Mouse (Mus musculus): ENCODE measurements at regions not wholly inside any gene's neighbourhood (a gene's known extent, or its start where the extent isn't known, plus 50 kb on each side); places are given as distances from the start of the nearest gene placed in this dataset.
A peak's percentile ranks its signal among the peaks of the same experiment; 100 is the strongest.

- DNase-seq: peak; percentile 35 to 63
- no peak for TF ChIP-seq POLR2A (IDR thresholded peaks at IDR 0.05; ENCODE audit: borderline replicate concordance, insufficient read depth, low read length)
- no peak for TF ChIP-seq CTCF (IDR thresholded peaks at IDR 0.05; ENCODE audit: borderline replicate concordance, insufficient read depth, low read depth, low read length)
- Histone ChIP-seq H3K4me3 (replicated peaks; ENCODE audit: insufficient read depth, low read depth, low read length) (no peak overlapping the region), H3K4me1 (ENCODE audit: control insufficient read depth, insufficient read depth, low read length) (peaks cover 43% of the 10 kb centered on the region), H3K27ac (ENCODE audit: insufficient read depth, low read length) (no peak overlapping the region), H3K27me3 (ENCODE audit: control insufficient read depth, insufficient read depth, low read length) (no peaks in the 10 kb centered on the region)
- 30% methylated on average over 14 of the region's 14 CpGs for WGBS
Measured at GRCm38 (mm10) chr13:54884709-54885460, 64.3 kb upstream of the Unc5a start.

- no peak overlapping the region for H3K4me3 ChIP-seq (replicated peaks; ENCODE audit: insufficient read depth, low read depth, low read length)
- 50% methylated on average over 18 of the region's 18 CpGs for WGBS
Measured at GRCm38 (mm10) chr13:54887366-54887921, 61.8 kb upstream of the Unc5a start.

DNA sequence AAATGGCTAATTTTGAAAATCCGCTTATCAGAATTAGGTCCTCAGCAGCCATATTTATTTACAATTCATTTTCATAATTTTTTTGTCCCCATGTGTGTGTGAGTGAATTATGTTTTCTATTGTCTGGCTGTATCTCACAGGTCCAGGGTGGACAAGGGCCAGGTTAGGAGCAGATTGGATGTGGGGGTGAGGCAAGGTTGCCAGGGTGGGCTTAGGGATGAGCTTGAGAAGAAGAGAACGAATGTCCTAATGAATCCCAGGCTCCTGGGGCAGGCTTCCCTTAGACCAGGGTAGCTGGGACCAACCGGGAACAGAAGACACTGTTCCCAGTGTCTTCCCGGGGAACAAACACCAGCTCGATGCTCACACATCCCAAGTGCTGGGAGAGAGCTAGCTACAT is 61.2 kb upstream of the Unc5a start:
- WGBS: 65% methylated on average over 5 of the region's 5 CpGs
- H3K4me3 ChIP-seq (replicated peaks; ENCODE audit: insufficient read depth, low read depth, low read length): no peak overlapping the region
- H3K27me3 ChIP-seq (ENCODE audit: control insufficient read depth, insufficient read depth, low read length): no peaks in the 10 kb centered on the region
- TF ChIP-seq POLR2A (IDR thresholded peaks at IDR 0.05; ENCODE audit: borderline replicate concordance, insufficient read depth, low read length): no peak
- no peak for TF ChIP-seq CTCF (IDR thresholded peaks at IDR 0.05; ENCODE audit: borderline replicate concordance, insufficient read depth, low read depth, low read length)
- no peak overlapping the region for H3K27ac ChIP-seq (ENCODE audit: insufficient read depth, low read length)
- DNase-seq: no peak
- H3K4me1 ChIP-seq (ENCODE audit: control insufficient read depth, insufficient read depth, low read length): peaks cover 42% of the 10 kb centered on the region

More at GRCm38 (mm10) chr13:54887366-54887921, 61.8 kb upstream of the Unc5a start:
- H3K4me1 ChIP-seq (ENCODE audit: control insufficient read depth, insufficient read depth, low read length): peaks cover 39% of the 10 kb centered on the region
- no peak for TF ChIP-seq POLR2A (IDR thresholded peaks at IDR 0.05; ENCODE audit: borderline replicate concordance, insufficient read depth, low read length)
- no peak for TF ChIP-seq CTCF (IDR thresholded peaks at IDR 0.05; ENCODE audit: borderline replicate concordance, insufficient read depth, low read depth, low read length)
- H3K27ac ChIP-seq (ENCODE audit: insufficient read depth, low read length): no peak overlapping the region
- DNase-seq: no peak
- H3K27me3 ChIP-seq (ENCODE audit: control insufficient read depth, insufficient read depth, low read length): no peaks in the 10 kb centered on the region

GRCm38 (mm10) chr13:54889684-54890399 is 59.4 kb upstream of the Unc5a start:
- 91% methylated on average over 8 of the region's 8 CpGs for WGBS

DNA sequence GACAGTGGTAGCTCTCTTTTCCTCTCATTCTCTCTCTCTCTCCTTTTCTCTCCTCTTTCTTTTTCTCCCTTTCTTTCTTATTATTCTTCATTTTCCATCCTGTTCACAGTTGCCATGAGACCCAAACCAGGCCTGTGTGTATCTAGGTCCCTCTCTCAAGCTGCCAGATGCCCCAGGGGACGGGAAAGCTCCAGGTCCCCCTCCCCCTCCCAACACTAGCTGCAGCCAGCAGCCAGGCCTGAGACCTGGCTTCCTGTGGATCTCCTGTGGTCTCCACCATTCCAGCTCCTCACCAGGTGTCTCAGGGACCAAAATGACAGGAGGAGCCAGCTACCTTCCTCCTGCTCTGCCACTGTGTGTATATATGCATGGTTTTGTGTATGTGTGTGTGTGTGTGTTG is 56.6 kb upstream of the Unc5a start:
- Histone ChIP-seq H3K4me3 (replicated peaks; ENCODE audit: insufficient read depth, low read depth, low read length) (no peak overlapping the region), H3K27me3 (ENCODE audit: control insufficient read depth, insufficient read depth, low read length) (no peaks in the 10 kb centered on the region), H3K27ac (ENCODE audit: insufficient read depth, low read length) (no peak overlapping the region), H3K4me1 (ENCODE audit: control insufficient read depth, insufficient read depth, low read length) (peaks cover 23% of the 10 kb centered on the region)
- 42% methylated on average over 1 of the region's 1 CpGs for WGBS
- TF ChIP-seq POLR2A (IDR thresholded peaks at IDR 0.05; ENCODE audit: borderline replicate concordance, insufficient read depth, low read length) (no peak), CTCF (IDR thresholded peaks at IDR 0.05; ENCODE audit: borderline replicate concordance, insufficient read depth, low read depth, low read length) (no peak)
- DNase-seq: no peak

More at GRCm38 (mm10) chr13:54889684-54890399, 59.4 kb upstream of the Unc5a start:
- H3K4me1 ChIP-seq (ENCODE audit: control insufficient read depth, insufficient read depth, low read length): peaks cover 36% of the 10 kb centered on the region
- H3K4me3 ChIP-seq (replicated peaks; ENCODE audit: insufficient read depth, low read depth, low read length): no peak overlapping the region
- TF ChIP-seq CTCF (IDR thresholded peaks at IDR 0.05; ENCODE audit: borderline replicate concordance, insufficient read depth, low read depth, low read length) (0 out of 2 replicates have a peak, but pooled peaks have one; percentile 9), POLR2A (IDR thresholded peaks at IDR 0.05; ENCODE audit: borderline replicate concordance, insufficient read depth, low read length) (no peak)
- DNase-seq: no peak
- no peaks in the 10 kb centered on the region for H3K27me3 ChIP-seq (ENCODE audit: control insufficient read depth, insufficient read depth, low read length)
- no peak overlapping the region for H3K27ac ChIP-seq (ENCODE audit: insufficient read depth, low read length)

GRCm38 (mm10) chr13:54893651-54894050 is 55.6 kb upstream of the Unc5a start:
- Histone ChIP-seq H3K27me3 (ENCODE audit: control insufficient read depth, insufficient read depth, low read length) (no peaks in the 10 kb centered on the region), H3K27ac (ENCODE audit: insufficient read depth, low read length) (no peak overlapping the region), H3K4me3 (replicated peaks; ENCODE audit: insufficient read depth, low read depth, low read length) (no peak overlapping the region), H3K4me1 (ENCODE audit: control insufficient read depth, insufficient read depth, low read length) (peaks cover 15% of the 10 kb centered on the region)
- WGBS: 74% methylated on average over 7 of the region's 7 CpGs
- TF ChIP-seq CTCF (IDR thresholded peaks at IDR 0.05; ENCODE audit: borderline replicate concordance, insufficient read depth, low read depth, low read length) (no peak), POLR2A (IDR thresholded peaks at IDR 0.05; ENCODE audit: borderline replicate concordance, insufficient read depth, low read length) (no peak)
- no peak for DNase-seq

DNA sequence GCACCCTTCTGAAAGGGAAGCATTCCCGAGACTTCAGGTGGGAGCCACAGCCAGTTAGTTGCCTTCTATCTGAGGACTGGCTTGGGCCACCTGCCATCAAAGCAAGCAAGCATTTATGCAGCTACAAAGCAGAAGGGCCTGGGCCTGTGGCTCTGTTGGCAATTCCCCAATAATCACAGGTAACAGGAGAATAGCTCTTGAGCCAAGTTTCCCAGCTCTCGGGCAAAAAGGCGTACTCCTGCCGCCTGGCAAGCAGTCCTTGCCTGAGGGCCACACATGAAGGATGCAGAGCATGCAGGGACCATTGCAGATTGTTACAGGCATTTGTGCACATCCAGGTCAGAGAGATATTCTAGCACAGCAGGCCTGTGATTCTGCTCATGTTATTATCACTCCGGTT is 53.2 kb upstream of the Unc5a start:
- Histone ChIP-seq H3K4me1 (ENCODE audit: control insufficient read depth, insufficient read depth, low read length) (peaks cover 15% of the 10 kb centered on the region), H3K27ac (ENCODE audit: insufficient read depth, low read length) (no peak overlapping the region), H3K4me3 (replicated peaks; ENCODE audit: insufficient read depth, low read depth, low read length) (no peak overlapping the region), H3K27me3 (ENCODE audit: control insufficient read depth, insufficient read depth, low read length) (no peaks in the 10 kb centered on the region)
- 14% methylated on average over 5 of the region's 5 CpGs for WGBS
- peak; percentile 70 to 87 for DNase-seq
- no peak for TF ChIP-seq POLR2A (IDR thresholded peaks at IDR 0.05; ENCODE audit: borderline replicate concordance, insufficient read depth, low read length)
- no peak for TF ChIP-seq CTCF (IDR thresholded peaks at IDR 0.05; ENCODE audit: borderline replicate concordance, insufficient read depth, low read depth, low read length)

Data from cerebellum, adult 2 months (tissue).